Mouse (Mus musculus): ENCODE measurements around the gene Klhl25. TPM values are rescaled to one million over a fixed set of nuclear protein-coding genes. Genes with fewer than 3 reads are reported as not detected.
"Not testable (repeated sequence)": the region's sequence is repeated elsewhere in the genome, so short reads cannot be mapped to it uniquely, and the experiment has no call there.

Klhl25 gene
- polyA plus RNA-seq, 1 experiment from 2014 or later, result 21.2 TPM

DNA sequence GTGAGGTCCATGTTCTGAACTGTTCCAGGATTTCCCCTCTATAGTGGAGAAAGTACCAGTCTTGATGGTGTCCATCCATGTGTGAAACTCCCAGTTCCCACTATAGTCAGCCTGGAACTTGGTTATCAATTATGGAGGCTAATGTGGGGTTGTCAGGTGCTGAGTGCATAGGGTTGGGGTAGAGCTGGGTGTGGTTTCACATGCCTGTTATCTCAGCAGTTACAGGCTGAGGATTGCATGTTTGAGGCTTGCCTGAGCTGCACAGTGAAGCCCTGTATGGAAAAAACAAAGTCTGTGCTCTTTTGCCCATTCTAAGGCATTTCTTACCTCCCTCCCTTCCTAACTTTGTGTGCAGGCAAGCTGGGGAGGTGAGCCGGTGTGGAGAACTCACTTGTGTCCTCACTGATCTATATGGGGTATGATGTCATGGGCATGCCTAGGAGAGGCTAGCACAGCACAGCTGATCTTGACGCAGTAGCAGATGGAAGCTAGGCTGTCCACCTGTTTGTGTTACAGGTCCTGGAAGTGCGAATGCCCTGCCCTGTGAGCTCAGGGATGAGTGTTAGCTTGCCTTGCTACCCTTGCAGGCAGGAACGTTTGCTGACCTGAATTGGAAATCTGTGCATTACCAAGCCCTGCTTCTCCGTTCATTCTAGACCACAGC, 15.3 kb downstream of the Klhl25 start:
- 95% methylated on average over 5 of the region's 5 CpGs for WGBS
- H3K27ac ChIP-seq (ENCODE audit: low read depth, low read length); DNase-seq (ENCODE audit: low spot score, missing footprints); ATAC-seq (ENCODE audit: low FRiP score); H3K9ac ChIP-seq (ENCODE audit: low read length); H3K27me3 ChIP-seq (ENCODE audit: control insufficient read depth, insufficient read depth, low read length); H3K4me2 ChIP-seq; H3K9me3 ChIP-seq (ENCODE audit: control insufficient read depth, low read length); H3K4me3 ChIP-seq (ENCODE audit: low read depth, low read length); H3K4me1 ChIP-seq (ENCODE audit: control insufficient read depth, insufficient read depth, low read length): not testable (repeated sequence)
- peaks cover 19% of the 10 kb centered on the region for H3K36me3 ChIP-seq (ENCODE audit: control insufficient read depth, insufficient read depth, low read length)

GRCm38 (mm10) chr7:75865026-75865425, 16.9 kb downstream of the Klhl25 start:
- Histone ChIP-seq H3K9ac (ENCODE audit: low read length) (no peak overlapping the region), H3K9me3 (ENCODE audit: control insufficient read depth, low read length) (no peaks in the 10 kb centered on the region), H3K4me2 (no peak overlapping the region), H3K4me3 (ENCODE audit: low read depth, low read length) (no peak overlapping the region), H3K27me3 (ENCODE audit: control insufficient read depth, insufficient read depth, low read length) (no peaks in the 10 kb centered on the region), H3K36me3 (ENCODE audit: control insufficient read depth, insufficient read depth, low read length) (peaks cover 21% of the 10 kb centered on the region), H3K27ac (ENCODE audit: low read depth, low read length) (no peak overlapping the region), H3K4me1 (ENCODE audit: control insufficient read depth, insufficient read depth, low read length) (no peaks in the 10 kb centered on the region)
- ATAC-seq (ENCODE audit: low FRiP score) (no peak), DNase-seq (ENCODE audit: low spot score, missing footprints) (no peak)
- WGBS, result 92% methylated on average over 6 of the region's 6 CpGs

GRCm38 (mm10) chr7:75866557-75866956, 18.4 kb downstream of the Klhl25 start:
- no peak overlapping the region for H3K4me3 ChIP-seq (ENCODE audit: low read depth, low read length)
- no peak overlapping the region for H3K27ac ChIP-seq (ENCODE audit: low read depth, low read length)
- 98% methylated on average over 13 of the region's 13 CpGs for WGBS
- no peak overlapping the region for H3K9ac ChIP-seq (ENCODE audit: low read length)
- H3K4me1 ChIP-seq (ENCODE audit: control insufficient read depth, insufficient read depth, low read length), result no peaks in the 10 kb centered on the region
- peaks cover 21% of the 10 kb centered on the region for H3K36me3 ChIP-seq (ENCODE audit: control insufficient read depth, insufficient read depth, low read length)
- H3K9me3 ChIP-seq (ENCODE audit: control insufficient read depth, low read length), result no peaks in the 10 kb centered on the region
- H3K27me3 ChIP-seq (ENCODE audit: control insufficient read depth, insufficient read depth, low read length), result no peaks in the 10 kb centered on the region
- DNase-seq (ENCODE audit: low spot score, missing footprints) (peak; percentile 49), ATAC-seq (ENCODE audit: low FRiP score) (no peak)
- no peak overlapping the region for H3K4me2 ChIP-seq

DNA sequence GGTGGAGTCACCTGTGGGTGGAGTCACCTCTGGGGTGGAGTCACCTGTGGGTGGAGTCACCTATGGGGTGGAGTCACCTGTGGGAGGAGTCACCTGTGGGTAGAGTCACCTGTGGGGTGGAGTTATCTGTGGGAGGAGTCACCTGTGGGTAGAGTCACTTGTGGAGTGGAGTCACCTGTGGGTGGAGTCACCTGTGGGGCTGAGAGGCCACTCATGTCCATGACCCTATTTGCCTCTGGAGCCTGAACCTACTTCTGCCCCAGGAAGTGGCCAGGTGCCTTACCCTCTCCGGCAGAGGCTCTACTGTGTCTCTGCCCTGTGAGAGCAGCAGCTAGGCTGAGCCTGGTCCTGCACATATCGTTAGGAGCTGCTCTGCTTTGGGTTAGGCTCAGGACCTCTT, 20.6 kb downstream of the Klhl25 start:
- 78% methylated on average over 2 of the region's 2 CpGs for WGBS
- no peaks in the 10 kb centered on the region for H3K9me3 ChIP-seq (ENCODE audit: control insufficient read depth, low read length)
- peaks cover 21% of the 10 kb centered on the region for H3K36me3 ChIP-seq (ENCODE audit: control insufficient read depth, insufficient read depth, low read length)
- no peaks in the 10 kb centered on the region for H3K4me1 ChIP-seq (ENCODE audit: control insufficient read depth, insufficient read depth, low read length)
- no peak overlapping the region for H3K4me3 ChIP-seq (ENCODE audit: low read depth, low read length)
- no peak overlapping the region for H3K27ac ChIP-seq (ENCODE audit: low read depth, low read length)
- H3K27me3 ChIP-seq (ENCODE audit: control insufficient read depth, insufficient read depth, low read length), result no peaks in the 10 kb centered on the region
- H3K9ac ChIP-seq (ENCODE audit: low read length), result no peak overlapping the region
- DNase-seq (ENCODE audit: low spot score, missing footprints) (peak; percentile 44), ATAC-seq (ENCODE audit: low FRiP score) (no peak)
- H3K4me2 ChIP-seq, result no peak overlapping the region

DNA sequence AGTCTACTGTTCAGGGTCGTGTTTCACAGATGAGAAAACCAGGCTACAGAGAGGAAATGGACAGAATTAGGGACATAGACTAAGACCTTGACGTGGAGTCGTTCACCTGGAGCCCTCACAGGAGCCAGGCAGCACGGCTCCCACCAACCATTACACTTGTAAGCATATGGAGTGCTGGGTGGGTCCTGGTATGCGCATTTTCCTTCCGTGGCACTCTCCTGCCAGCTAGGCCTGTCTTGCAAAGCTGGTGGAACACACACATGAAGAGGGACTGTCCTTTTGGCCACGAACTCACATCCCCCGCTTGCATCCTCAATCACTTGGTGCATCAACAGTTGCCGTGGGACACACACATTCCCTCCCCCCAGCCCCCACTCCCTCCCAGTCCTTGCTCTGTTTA, 22.4 kb downstream of the Klhl25 start:
- Histone ChIP-seq H3K4me1 (ENCODE audit: control insufficient read depth, insufficient read depth, low read length) (no peaks in the 10 kb centered on the region), H3K27me3 (ENCODE audit: control insufficient read depth, insufficient read depth, low read length) (no peaks in the 10 kb centered on the region), H3K9ac (ENCODE audit: low read length) (no peak overlapping the region), H3K9me3 (ENCODE audit: control insufficient read depth, low read length) (no peaks in the 10 kb centered on the region), H3K4me2 (no peak overlapping the region), H3K27ac (ENCODE audit: low read depth, low read length) (no peak overlapping the region), H3K4me3 (ENCODE audit: low read depth, low read length) (no peak overlapping the region), H3K36me3 (ENCODE audit: control insufficient read depth, insufficient read depth, low read length) (peaks cover 14% of the 10 kb centered on the region; the same call in 1 of the 2 replicates)
- peak; percentile 62 for DNase-seq (ENCODE audit: low spot score, missing footprints)
- ATAC-seq (ENCODE audit: low FRiP score), result no peak
- whole genome bisulfite sequencing, result 84% methylated on average over 9 of the region's 9 CpGs

DNA sequence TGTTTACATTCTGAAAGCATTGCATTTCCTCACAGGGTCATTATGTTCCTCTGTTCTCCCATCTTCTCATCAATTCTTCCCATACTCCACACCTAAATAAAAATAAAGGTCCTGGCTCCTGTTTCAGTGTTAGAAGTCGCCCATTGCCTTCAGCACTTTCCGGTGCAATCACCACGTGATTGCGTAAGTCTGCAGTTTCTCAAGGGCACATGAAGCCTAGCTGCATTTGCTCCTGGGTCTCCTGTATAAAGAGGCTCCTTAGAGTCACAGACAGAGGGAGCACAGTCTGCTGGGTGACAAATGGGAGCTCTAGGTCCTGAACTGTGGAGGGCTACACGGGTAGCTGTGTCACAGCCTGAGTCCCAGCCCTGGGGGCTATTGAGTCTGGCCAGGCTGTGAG, 24.1 kb downstream of the Klhl25 start:
- Histone ChIP-seq H3K9me3 (ENCODE audit: control insufficient read depth, low read length) (no peaks in the 10 kb centered on the region), H3K4me1 (ENCODE audit: control insufficient read depth, insufficient read depth, low read length) (no peaks in the 10 kb centered on the region), H3K4me2 (no peak overlapping the region), H3K9ac (ENCODE audit: low read length) (no peak overlapping the region), H3K27ac (ENCODE audit: low read depth, low read length) (no peak overlapping the region), H3K4me3 (ENCODE audit: low read depth, low read length) (no peak overlapping the region), H3K27me3 (ENCODE audit: control insufficient read depth, insufficient read depth, low read length) (no peaks in the 10 kb centered on the region), H3K36me3 (ENCODE audit: control insufficient read depth, insufficient read depth, low read length) (peaks cover 3% of the 10 kb centered on the region; the same call in 1 of the 2 replicates)
- peak; percentile 56 for DNase-seq (ENCODE audit: low spot score, missing footprints)
- WGBS, result 88% methylated on average over 5 of the region's 5 CpGs
- no peak for ATAC-seq (ENCODE audit: low FRiP score)

GRCm38 (mm10) chr7:75872697-75873096, 24.6 kb downstream of the Klhl25 start:
- no peak for ATAC-seq (ENCODE audit: low FRiP score)
- Histone ChIP-seq H3K4me2 (no peak overlapping the region), H3K36me3 (ENCODE audit: control insufficient read depth, insufficient read depth, low read length) (0 out of 2 replicates have a peak, but pooled peaks cover 2% of the 10 kb centered on the region)

DNA sequence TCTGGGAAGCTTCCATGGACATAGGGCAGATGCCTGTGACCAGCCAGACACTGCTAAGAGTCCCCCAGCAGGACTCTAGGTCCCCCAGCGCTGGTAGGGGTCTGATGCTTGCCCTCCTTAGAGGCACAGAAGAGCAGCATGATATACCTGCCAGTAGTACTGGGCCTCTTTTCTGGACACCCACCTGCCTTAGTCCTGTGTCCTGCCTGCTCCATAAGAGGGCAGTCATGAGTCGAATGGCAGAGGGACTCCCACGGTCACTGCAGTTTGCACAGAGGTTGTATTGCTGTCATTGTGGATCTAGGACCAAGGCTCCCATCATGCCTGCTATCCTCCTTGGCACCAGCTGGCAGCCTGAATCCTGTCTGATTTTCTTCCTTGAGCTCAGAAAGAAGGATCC, 25.1 kb downstream of the Klhl25 start:
- DNase-seq (ENCODE audit: low spot score, missing footprints), result no peak
- Histone ChIP-seq H3K27me3 (ENCODE audit: control insufficient read depth, insufficient read depth, low read length) (no peaks in the 10 kb centered on the region), H3K4me1 (ENCODE audit: control insufficient read depth, insufficient read depth, low read length) (no peaks in the 10 kb centered on the region), H3K9me3 (ENCODE audit: control insufficient read depth, low read length) (no peaks in the 10 kb centered on the region), H3K4me3 (ENCODE audit: low read depth, low read length) (no peak overlapping the region), H3K9ac (ENCODE audit: low read length) (no peak overlapping the region), H3K36me3 (ENCODE audit: control insufficient read depth, insufficient read depth, low read length) (0 out of 2 replicates have a peak, but pooled peaks cover 2% of the 10 kb centered on the region), H3K27ac (ENCODE audit: low read depth, low read length) (no peak overlapping the region), H3K4me2 (no peak overlapping the region)
- ATAC-seq (ENCODE audit: low FRiP score), result no peak
- 74% methylated on average over 3 of the region's 3 CpGs for WGBS

More at GRCm38 (mm10) chr7:75872697-75873096, 24.6 kb downstream of the Klhl25 start:
- Histone ChIP-seq H3K9ac (ENCODE audit: low read length) (no peak overlapping the region), H3K4me1 (ENCODE audit: control insufficient read depth, insufficient read depth, low read length) (no peaks in the 10 kb centered on the region), H3K9me3 (ENCODE audit: control insufficient read depth, low read length) (no peaks in the 10 kb centered on the region), H3K27ac (ENCODE audit: low read depth, low read length) (no peak overlapping the region), H3K27me3 (ENCODE audit: control insufficient read depth, insufficient read depth, low read length) (no peaks in the 10 kb centered on the region), H3K4me3 (ENCODE audit: low read depth, low read length) (no peak overlapping the region)
- 88% methylated on average over 8 of the region's 8 CpGs for WGBS
- DNase-seq (ENCODE audit: low spot score, missing footprints), result no peak

DNA sequence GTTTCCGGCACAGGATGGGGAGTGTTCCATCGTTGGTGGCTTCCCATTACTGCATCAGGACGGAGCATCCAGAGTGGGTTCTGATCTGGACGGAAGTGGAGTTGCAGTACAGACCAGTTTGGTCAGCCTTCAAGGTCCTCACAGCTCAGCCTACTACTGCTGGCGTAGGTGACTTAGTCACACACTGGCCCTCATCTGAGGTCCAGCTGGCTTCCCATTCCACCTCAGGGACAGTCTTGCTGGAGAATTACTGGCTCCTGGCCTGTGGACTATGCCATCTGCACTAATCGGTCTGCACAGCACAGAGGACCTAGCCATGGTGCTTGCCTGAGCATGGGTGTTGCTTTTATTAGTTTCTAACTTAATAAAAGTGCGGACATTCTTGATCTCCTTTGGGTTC, 25.6 kb downstream of the Klhl25 start:
- H3K9me3 ChIP-seq (ENCODE audit: control insufficient read depth, low read length), result no peaks in the 10 kb centered on the region
- H3K4me3 ChIP-seq (ENCODE audit: low read depth, low read length), result no peak overlapping the region
- H3K27me3 ChIP-seq (ENCODE audit: control insufficient read depth, insufficient read depth, low read length), result no peaks in the 10 kb centered on the region
- DNase-seq (ENCODE audit: low spot score, missing footprints) (peak; percentile 61), ATAC-seq (ENCODE audit: low FRiP score) (no peak)
- 91% methylated on average over 7 of the region's 7 CpGs for WGBS
- H3K4me1 ChIP-seq (ENCODE audit: control insufficient read depth, insufficient read depth, low read length), result no peaks in the 10 kb centered on the region
- 0 out of 2 replicates have a peak, but pooled peaks cover 2% of the 10 kb centered on the region for H3K36me3 ChIP-seq (ENCODE audit: control insufficient read depth, insufficient read depth, low read length)
- H3K27ac ChIP-seq (ENCODE audit: low read depth, low read length), result no peak overlapping the region
- H3K4me2 ChIP-seq, result no peak overlapping the region
- no peak overlapping the region for H3K9ac ChIP-seq (ENCODE audit: low read length)

All from midbrain, embryonic 11.5 days (tissue).